ENCODE assay signal across 19 mouse cellular contexts in genomic region chr14:18755410-18755809, GRCm38 (mm10).
DNase-seq lines count a peak whose midpoint lies in the region; ATAC-seq lines count a peak whose summit lies in the region.
"Had no signal": no experiment of that assay in that cellular context is flagged by ENCODE, and none has a peak within 500 bp of the region (broad histone marks: within the 10 kb centered on the region; RNA-seq: fewer than 3 reads in every experiment).

No protein-coding gene starts in this region.

- H3K4me3 ChIP-seq in hindbrain, embryonic 16.5 days (ENCODE audit: low read length), result no peak overlapping the region
- no peak overlapping the region for H3K4me3 ChIP-seq in hindbrain, embryonic 11.5 days (ENCODE audit: low read depth, low read length)
- H3K4me3 ChIP-seq: embryonic facial prominence, embryonic 15.5 days; erythroblast, embryonic 14.5 days; forebrain, embryonic 10.5 days; gastrocnemius, adult 2 months; heart, embryonic 12.5 days had no signal

- no peaks in the 10 kb centered on the region for H3K27me3 ChIP-seq in hindbrain, embryonic 16.5 days (replicated peaks; ENCODE audit: control insufficient read depth, insufficient read depth, low read length)
- no peaks in the 10 kb centered on the region for H3K27me3 ChIP-seq in hindbrain, embryonic 11.5 days (ENCODE audit: control insufficient read depth, insufficient read depth, low read length)
- H3K27me3 ChIP-seq: embryonic facial prominence, embryonic 15.5 days; heart, embryonic 12.5 days had no signal

- H3K9ac ChIP-seq in hindbrain, embryonic 16.5 days (ENCODE audit: low read depth, low read length), result no peak overlapping the region
- no peak overlapping the region for H3K9ac ChIP-seq in hindbrain, embryonic 11.5 days (ENCODE audit: low read depth, low read length)
- H3K9ac ChIP-seq: embryonic facial prominence, embryonic 15.5 days; heart, embryonic 12.5 days had no signal

- WGBS in hindbrain, embryonic 16.5 days, result 76% methylated on average over 1 of the region's 1 CpGs
- 76% methylated on average over 1 of the region's 1 CpGs for WGBS in hindbrain, embryonic 11.5 days

- no peak for DNase-seq in hindbrain, embryonic 11.5 days (ENCODE audit: low spot score)
- DNase-seq in cerebellum, adult 11 months, result peak; percentile 12
- DNase-seq in cerebellum, adult 18-20 months, result peak; percentile 22 to 25
- peak; percentile 24 to 25 for DNase-seq in cerebellum, postnatal 10 days
- no peak for DNase-seq in layer of hippocampus, adult 11-12 months (ENCODE audit: low spot score)
- DNase-seq in testis, postnatal 14 days (ENCODE audit: low spot score), result no peak
- DNase-seq in spleen, adult 18-20 months, result no peak
- DNase-seq: adrenal gland, adult 2 months; adrenal gland, postnatal 25 days; embryo, embryonic 11 days; gastrocnemius, adult 2 months; gastrocnemius, postnatal 25 days; heart, postnatal 36 days had no signal

- H3K4me2 ChIP-seq in hindbrain, embryonic 16.5 days (ENCODE audit: low read length), result no peak overlapping the region
- H3K4me2 ChIP-seq in hindbrain, embryonic 11.5 days (replicated peaks; ENCODE audit: low read depth, low read length), result no peak overlapping the region
- H3K4me2 ChIP-seq: embryonic facial prominence, embryonic 15.5 days; heart, embryonic 12.5 days had no signal

- H3K36me3 ChIP-seq in hindbrain, embryonic 16.5 days (ENCODE audit: control insufficient read depth, insufficient read depth, low read length), result no peaks in the 10 kb centered on the region
- no peaks in the 10 kb centered on the region for H3K36me3 ChIP-seq in hindbrain, embryonic 11.5 days (ENCODE audit: control insufficient read depth, insufficient read depth, low read length)
- H3K36me3 ChIP-seq: embryonic facial prominence, embryonic 15.5 days; forebrain, embryonic 10.5 days; heart, embryonic 12.5 days had no signal

- H3K9me3 ChIP-seq in hindbrain, embryonic 16.5 days (ENCODE audit: control insufficient read depth, low read length), result no peaks in the 10 kb centered on the region
- no peaks in the 10 kb centered on the region for H3K9me3 ChIP-seq in hindbrain, embryonic 11.5 days (ENCODE audit: control insufficient read depth, low read length)
- H3K9me3 ChIP-seq: embryonic facial prominence, embryonic 15.5 days; forebrain, embryonic 10.5 days; heart, embryonic 12.5 days had no signal

- peaks cover 6% of the 10 kb centered on the region for H3K4me1 ChIP-seq in hindbrain, embryonic 16.5 days (ENCODE audit: control insufficient read depth, insufficient read depth, low read depth, low read length)
- H3K4me1 ChIP-seq in hindbrain, embryonic 11.5 days (replicated peaks; ENCODE audit: control insufficient read depth, insufficient read depth, low read length), result no peaks in the 10 kb centered on the region
- H3K4me1 ChIP-seq: embryonic facial prominence, embryonic 15.5 days had no signal

- ATAC-seq in hindbrain, embryonic 16.5 days, result peak; percentile 21; the same call in 1 of the 2 replicates
- ATAC-seq in hindbrain, embryonic 11.5 days (ENCODE audit: low FRiP score), result no peak
- ATAC-seq: forebrain, embryonic 14.5 days had no signal

- H3K27ac ChIP-seq in hindbrain, embryonic 16.5 days (ENCODE audit: low read depth, low read length), result no peak overlapping the region
- no peak overlapping the region for H3K27ac ChIP-seq in hindbrain, embryonic 11.5 days (ENCODE audit: low read depth, low read length)
- H3K27ac ChIP-seq: embryonic facial prominence, embryonic 15.5 days; forebrain, embryonic 10.5 days; gastrocnemius, adult 2 months had no signal

Comparison
In these comparisons a context has a peak if more than half of its experiments do, and no peak if none do; other contexts are left out.
1. DNase-seq: peak in cerebellum, adult 11 months (single experiment), cerebellum, adult 18-20 months (2 of 2) and cerebellum, postnatal 10 days (2 of 2); none in hindbrain, embryonic 11.5 days (single experiment), layer of hippocampus, adult 11-12 months (single experiment), testis, postnatal 14 days (single experiment) and spleen, adult 18-20 months (0 of 2).